Mouse (Mus musculus): ENCODE measurements around the gene Calu. TPM values are rescaled to one million over a fixed set of nuclear protein-coding genes. Genes with fewer than 3 reads are reported as not detected.
A peak's percentile ranks its signal among the peaks of the same experiment; 100 is the strongest.
"Not testable (repeated sequence)": the region's sequence is repeated elsewhere in the genome, so short reads cannot be mapped to it uniquely, and the experiment has no call there.

Gene Calu
- polyA plus RNA-seq, 1 experiment from 2014 or later: 378 TPM

GRCm38 (mm10) chr6:29322147-29322546 is 25.7 kb upstream of the Calu start:
- Histone ChIP-seq H3K4me3 (no peak overlapping the region), H3K36me3 (no peaks in the 10 kb centered on the region), H3K4me1 (peaks cover 3% of the 10 kb centered on the region; the same call in 1 of the 2 replicates), H3K4me2 (no peak overlapping the region), H3K27me3 (no peaks in the 10 kb centered on the region), H3K27ac (no peak overlapping the region), H3K9ac (no peak overlapping the region), H3K9me3 (no peaks in the 10 kb centered on the region)
- WGBS: 92% methylated on average over 7 of the region's 7 CpGs
- no peak for ATAC-seq (ENCODE audit: insufficient number of reproducible peaks, insufficient read depth, low FRiP score, low TSS enrichment, low read depth)

DNA sequence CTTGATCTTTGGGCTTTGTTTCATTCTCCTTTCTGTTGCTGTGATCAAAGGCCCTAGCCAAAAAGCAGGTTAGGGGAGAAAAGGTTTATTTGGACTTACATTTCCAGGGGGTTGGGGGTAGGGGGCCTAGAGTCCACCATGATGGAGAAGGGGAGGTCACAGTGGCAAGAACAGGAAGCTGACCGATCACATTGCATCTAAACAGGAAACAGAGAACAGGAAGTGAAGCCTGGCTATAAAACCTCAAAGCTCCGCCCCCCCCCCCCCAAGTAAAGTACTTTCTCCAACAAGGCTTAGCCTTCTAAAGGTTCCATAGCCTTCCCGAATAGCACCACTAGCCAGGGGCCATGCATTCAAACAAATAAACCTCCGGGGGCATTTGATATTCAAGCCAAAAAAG is 25.1 kb upstream of the Calu start:
- ATAC-seq (ENCODE audit: insufficient number of reproducible peaks, insufficient read depth, low FRiP score, low TSS enrichment, low read depth): no peak
- Histone ChIP-seq H3K27ac (no peak overlapping the region), H3K4me1 (peaks cover 3% of the 10 kb centered on the region; the same call in 1 of the 2 replicates), H3K4me2 (no peak overlapping the region), H3K27me3 (no peaks in the 10 kb centered on the region), H3K9ac (no peak overlapping the region), H3K9me3 (no peaks in the 10 kb centered on the region), H3K4me3 (no peak overlapping the region), H3K36me3 (no peaks in the 10 kb centered on the region)
- WGBS: 79% methylated on average over 4 of the region's 4 CpGs

- H3K36me3 ChIP-seq: no peaks in the 10 kb centered on the region
- no peak overlapping the region for H3K9ac ChIP-seq
- H3K4me2 ChIP-seq: no peak overlapping the region
- H3K27ac ChIP-seq: no peak overlapping the region
- no peak for ATAC-seq (ENCODE audit: insufficient number of reproducible peaks, insufficient read depth, low FRiP score, low TSS enrichment, low read depth)
- H3K27me3 ChIP-seq: no peaks in the 10 kb centered on the region; the same call in 1 of the 2 replicates
- H3K9me3 ChIP-seq: no peaks in the 10 kb centered on the region
- 63% methylated on average over 9 of the region's 9 CpGs for WGBS
- no peak overlapping the region for H3K4me3 ChIP-seq
- H3K4me1 ChIP-seq: peaks cover 4% of the 10 kb centered on the region; the same call in 1 of the 2 replicates
Measured at GRCm38 (mm10) chr6:29326961-29327360, 20.9 kb upstream of the Calu start.

DNA sequence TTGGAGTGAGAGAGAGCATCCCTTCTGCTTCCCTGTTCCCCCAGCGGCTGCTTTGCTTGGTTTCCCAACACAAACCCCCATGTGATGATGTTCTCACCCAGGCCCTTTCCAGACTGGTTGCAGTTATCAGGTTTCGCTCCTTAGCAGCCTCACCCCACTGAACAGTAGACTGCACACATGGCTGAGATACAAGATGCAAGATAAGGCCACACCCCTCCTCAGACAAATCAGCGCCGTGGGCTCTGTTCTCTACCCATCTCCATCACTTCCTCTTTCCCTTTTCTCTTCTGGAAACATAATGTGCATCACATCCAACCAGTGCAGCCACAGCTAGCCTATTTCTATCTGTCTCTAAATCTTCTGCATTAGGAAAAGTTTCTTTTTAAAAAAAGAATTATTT is 18.4 kb upstream of the Calu start:
- Histone ChIP-seq H3K9me3 (no peaks in the 10 kb centered on the region), H3K4me1 (peaks cover 4% of the 10 kb centered on the region; the same call in 1 of the 2 replicates), H3K9ac (no peak overlapping the region), H3K36me3 (no peaks in the 10 kb centered on the region), H3K4me3 (no peak overlapping the region), H3K27ac (no peak overlapping the region), H3K4me2 (no peak overlapping the region), H3K27me3 (peaks cover 7% of the 10 kb centered on the region; the same call in 1 of the 2 replicates)
- WGBS: 54% methylated on average over 4 of the region's 4 CpGs
- no peak for ATAC-seq (ENCODE audit: insufficient number of reproducible peaks, insufficient read depth, low FRiP score, low TSS enrichment, low read depth)

DNA sequence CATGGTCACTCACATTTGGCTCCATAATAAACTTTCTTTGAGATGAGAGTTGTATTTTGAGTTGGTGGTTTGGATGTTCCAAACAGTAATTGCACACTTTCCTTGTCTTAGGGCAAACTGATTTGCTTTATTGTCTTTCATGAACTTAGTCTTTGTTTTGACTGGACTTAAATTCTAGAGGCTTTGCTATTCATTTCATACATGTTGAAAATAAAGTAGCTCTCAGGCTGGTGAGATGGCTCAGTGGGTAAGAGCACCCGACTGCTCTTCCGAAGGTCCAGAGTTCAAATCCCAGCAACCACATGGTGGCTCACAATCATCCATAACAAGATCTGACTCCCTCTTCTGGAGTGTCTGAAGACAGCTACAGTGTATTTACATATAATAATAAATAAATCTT is 1.4 kb upstream of the Calu start:
- H3K4me2 ChIP-seq; ATAC-seq (ENCODE audit: insufficient number of reproducible peaks, insufficient read depth, low FRiP score, low TSS enrichment, low read depth); H3K36me3 ChIP-seq; H3K27ac ChIP-seq; H3K9ac ChIP-seq; H3K27me3 ChIP-seq; H3K9me3 ChIP-seq; H3K4me3 ChIP-seq: not testable (repeated sequence)
- WGBS: 86% methylated on average over 2 of the region's 2 CpGs
- H3K4me1 ChIP-seq: peaks cover 23% of the 10 kb centered on the region

- peak overlapping the region; percentile 81 for H3K9ac ChIP-seq
- no peak for ATAC-seq (ENCODE audit: insufficient number of reproducible peaks, insufficient read depth, low FRiP score, low TSS enrichment, low read depth)
- H3K27me3 ChIP-seq: no peaks in the 10 kb centered on the region
- peak overlapping the region; percentile 63 for H3K4me2 ChIP-seq
- peak overlapping the region; percentile 96 for H3K4me3 ChIP-seq
- peak overlapping the region; percentile 90 for H3K27ac ChIP-seq
- H3K36me3 ChIP-seq: no peaks in the 10 kb centered on the region
- H3K4me1 ChIP-seq: peaks cover 23% of the 10 kb centered on the region
- 37% methylated on average over 7 of the region's 7 CpGs for WGBS
- H3K9me3 ChIP-seq: no peaks in the 10 kb centered on the region
Measured at GRCm38 (mm10) chr6:29347189-29347588, 680 bp upstream of the Calu start.

- Histone ChIP-seq H3K4me1 (peaks cover 26% of the 10 kb centered on the region), H3K9ac (peak overlapping the region; percentile 97), H3K4me3 (peak overlapping the region; percentile 96), H3K27ac (peak overlapping the region; percentile 90), H3K27me3 (no peaks in the 10 kb centered on the region), H3K9me3 (no peaks in the 10 kb centered on the region), H3K36me3 (no peaks in the 10 kb centered on the region), H3K4me2 (peak overlapping the region; percentile 63)
- peak; percentile 0 for ATAC-seq (ENCODE audit: insufficient number of reproducible peaks, insufficient read depth, low FRiP score, low TSS enrichment, low read depth)
- WGBS: 1% methylated on average over 15 of the region's 15 CpGs
Measured at GRCm38 (mm10) chr6:29348371-29348724, 479 bp downstream of the Calu start.

DNA sequence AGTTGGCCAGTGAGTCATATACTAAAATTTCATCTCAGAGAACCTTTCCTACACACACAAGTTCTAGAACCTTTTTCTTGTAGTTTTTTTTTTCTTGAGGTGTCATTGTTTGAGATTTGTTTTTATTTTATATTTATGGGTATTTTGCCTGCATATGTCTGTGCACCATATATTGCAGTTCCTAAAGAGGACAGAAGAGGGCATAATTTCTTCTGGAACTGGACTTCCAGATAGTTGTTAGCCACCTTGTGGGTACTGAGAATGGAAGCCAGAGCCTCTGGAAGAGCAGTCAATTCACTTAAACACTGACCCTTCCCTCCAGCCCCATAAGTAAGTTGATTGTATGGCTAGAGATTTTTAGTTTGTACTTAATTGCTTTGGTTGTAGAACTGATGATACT is 3.7 kb downstream of the Calu start:
- Histone ChIP-seq H3K27ac (no peak overlapping the region), H3K9ac (no peak overlapping the region)
- ATAC-seq (ENCODE audit: insufficient number of reproducible peaks, insufficient read depth, low FRiP score, low TSS enrichment, low read depth): no peak

DNA sequence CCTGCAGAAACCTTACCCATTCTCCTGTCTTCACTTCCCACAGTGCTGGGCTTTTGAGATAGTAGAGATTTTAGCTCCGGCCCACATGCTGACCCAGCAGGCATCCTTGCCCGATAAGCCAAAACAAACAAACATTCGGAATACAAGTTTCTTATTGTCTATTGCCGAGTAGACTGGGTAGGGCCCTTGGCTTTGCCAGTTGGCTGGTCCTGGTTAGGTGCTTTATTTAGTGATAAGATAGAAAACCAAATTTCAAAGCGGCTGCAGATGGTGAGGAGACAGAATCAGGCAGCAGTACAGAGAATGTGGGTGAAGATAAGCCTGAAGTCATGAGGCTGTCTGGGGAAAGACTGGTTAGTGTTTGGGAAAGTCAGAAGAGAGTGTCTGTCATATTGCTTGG is 4.9 kb downstream of the Calu start:
- H3K36me3 ChIP-seq: peaks cover 16% of the 10 kb centered on the region
- WGBS: 50% methylated on average over 5 of the region's 5 CpGs
- H3K4me3 ChIP-seq: no peak overlapping the region
- no peak overlapping the region for H3K4me2 ChIP-seq
- H3K4me1 ChIP-seq: peaks cover 25% of the 10 kb centered on the region
- no peaks in the 10 kb centered on the region for H3K9me3 ChIP-seq
- no peak overlapping the region for H3K9ac ChIP-seq
- ATAC-seq (ENCODE audit: insufficient number of reproducible peaks, insufficient read depth, low FRiP score, low TSS enrichment, low read depth): no peak
- no peak overlapping the region for H3K27ac ChIP-seq
- no peaks in the 10 kb centered on the region for H3K27me3 ChIP-seq

More for the DNA sequence above, 3.7 kb downstream of the Calu start:
- no peaks in the 10 kb centered on the region for H3K27me3 ChIP-seq
- no peak overlapping the region for H3K4me3 ChIP-seq
- H3K36me3 ChIP-seq: peaks cover 4% of the 10 kb centered on the region
- H3K4me1 ChIP-seq: peaks cover 30% of the 10 kb centered on the region
- H3K4me2 ChIP-seq: no peak overlapping the region
- H3K9me3 ChIP-seq: no peaks in the 10 kb centered on the region

- Histone ChIP-seq H3K4me1 (peaks cover 29% of the 10 kb centered on the region), H3K4me3 (no peak overlapping the region), H3K27me3 (no peaks in the 10 kb centered on the region), H3K9ac (no peak overlapping the region), H3K4me2 (no peak overlapping the region), H3K9me3 (no peaks in the 10 kb centered on the region), H3K27ac (no peak overlapping the region), H3K36me3 (peaks cover 42% of the 10 kb centered on the region)
- 86% methylated on average over 3 of the region's 3 CpGs for WGBS
- ATAC-seq (ENCODE audit: insufficient number of reproducible peaks, insufficient read depth, low FRiP score, low TSS enrichment, low read depth): no peak
Measured at GRCm38 (mm10) chr6:29359386-29359785, 11.5 kb downstream of the Calu start.

GRCm38 (mm10) chr6:29360211-29360610 is 12.3 kb downstream of the Calu start:
- H3K4me1 ChIP-seq: peaks cover 29% of the 10 kb centered on the region
- ATAC-seq (ENCODE audit: insufficient number of reproducible peaks, insufficient read depth, low FRiP score, low TSS enrichment, low read depth): no peak
- WGBS: 75% methylated on average over 6 of the region's 6 CpGs
- no peak overlapping the region for H3K9ac ChIP-seq
- H3K27ac ChIP-seq: no peak overlapping the region
- peaks cover 45% of the 10 kb centered on the region for H3K36me3 ChIP-seq
- H3K27me3 ChIP-seq: no peaks in the 10 kb centered on the region
- H3K4me3 ChIP-seq: no peak overlapping the region
- H3K9me3 ChIP-seq: no peaks in the 10 kb centered on the region
- H3K4me2 ChIP-seq: no peak overlapping the region

GRCm38 (mm10) chr6:29362246-29363128 is 14.6 kb downstream of the Calu start:
- Histone ChIP-seq H3K4me1 (peaks cover 25% of the 10 kb centered on the region), H3K27ac (peak overlapping the region; percentile 44), H3K4me2 (peak overlapping the region; percentile 11; the same call in 1 of the 2 replicates), H3K9ac (no peak overlapping the region), H3K36me3 (peaks cover 55% of the 10 kb centered on the region), H3K27me3 (no peaks in the 10 kb centered on the region), H3K9me3 (no peaks in the 10 kb centered on the region), H3K4me3 (no peak overlapping the region)
- WGBS: 23% methylated on average over 7 of the region's 7 CpGs
- ATAC-seq (ENCODE audit: insufficient number of reproducible peaks, insufficient read depth, low FRiP score, low TSS enrichment, low read depth): no peak

Data from embryonic facial prominence, embryonic 13.5 days (tissue).